Mouse (Mus musculus) embryonic fibroblast, embryonic 13.5 days (primary cell): ENCODE measurements around the gene Jmjd1c. TPM values are rescaled to one million over a fixed set of nuclear protein-coding genes. Genes with fewer than 3 reads are reported as not detected.
A peak's percentile ranks its signal among the peaks of the same experiment; 100 is the strongest.

Experiments used
- H3K27ac ChIP-seq: 2 replicates; pipeline ENCODE4 v1.5.1; 2012; ENCODE audit warnings: low read length, control low read depth, inconsistent platforms; ENCODE audit not compliant: insufficient read depth
- H3K4me1 ChIP-seq: 2 replicates; pipeline ENCODE4 v1.6.1; 2011; ENCODE audit warnings: low read length; ENCODE audit not compliant: control insufficient read depth, insufficient read depth
- H3K4me3 ChIP-seq: 2 replicates; pipeline ENCODE4 v1.5.1; 2011; ENCODE audit warnings: mild to moderate bottlenecking, control low read depth, low read length; ENCODE audit not compliant: insufficient read depth
- CTCF ChIP-seq: IDR thresholded peaks from 2 replicates; pipeline ENCODE4 v1.5.1; 2011; ENCODE audit warnings: mild to moderate bottlenecking, control low read depth, low read length, moderate library complexity, borderline replicate concordance; ENCODE audit not compliant: insufficient read depth
- POLR2A ChIP-seq: IDR thresholded peaks from 2 replicates; pipeline ENCODE4 v1.6.1; 2011; ENCODE audit warnings: low read depth, mild to moderate bottlenecking, control low read depth, low read length, moderate library complexity
- polyA plus RNA-seq: library from polyadenylated mRNA; stranded (reverse); fragments of >200 nt; gene quantifications from 2 replicates; pipeline ENCODE4 v1.2.4, GENCODE M21; 2011; ENCODE audit warnings: low read depth; ENCODE audit not compliant: missing spikeins, insufficient read length

Gene Jmjd1c
- polyA plus RNA-seq, 1 experiment: 40.2 TPM

DNA sequence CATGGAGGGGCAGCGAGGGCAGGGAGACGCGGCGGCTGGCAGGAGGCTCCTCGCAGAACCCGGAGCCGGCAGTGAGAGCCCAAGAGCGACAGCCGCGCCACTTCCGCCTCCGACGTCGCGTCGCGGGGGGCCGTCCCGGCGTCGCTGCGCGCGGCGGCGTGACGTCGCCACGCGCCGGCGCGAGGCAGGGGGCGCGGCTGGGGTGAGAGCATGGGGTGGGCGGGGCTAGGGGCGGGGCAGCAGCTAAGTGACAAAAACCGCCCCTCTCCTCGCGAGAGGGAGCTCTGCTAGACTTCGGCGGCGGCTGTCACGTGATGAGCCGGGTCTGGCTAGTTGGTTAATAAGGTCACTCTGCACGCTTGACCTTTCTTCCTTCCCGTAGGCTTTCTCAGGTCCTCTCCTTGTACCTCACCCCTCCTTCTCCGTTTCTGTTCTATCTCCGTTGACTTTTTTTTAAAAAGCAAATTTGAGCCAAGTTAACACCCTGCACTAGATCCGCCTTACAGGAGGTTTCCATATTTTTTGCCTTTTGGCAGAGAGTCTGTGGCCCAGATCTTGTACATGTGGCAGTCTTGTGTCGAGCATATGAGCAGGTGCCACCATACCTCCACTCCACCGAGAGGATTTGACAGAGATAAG lies 189.4 kb downstream of the Jmjd1c start, which contains the start of gene Nrbf2:
Nrbf2 (minus strand) TSS at position 130 of the 639 bp plus-strand sequence.
- TF ChIP-seq CTCF (no peak), POLR2A (peak; percentile 55)
- peaks cover 18% of the 10 kb centered on the region for H3K4me1 ChIP-seq
- H3K27ac ChIP-seq: peak within 1 kb of the TSS; percentile 67
- peak within 1 kb of the TSS; percentile 76 for H3K4me3 ChIP-seq

DNA sequence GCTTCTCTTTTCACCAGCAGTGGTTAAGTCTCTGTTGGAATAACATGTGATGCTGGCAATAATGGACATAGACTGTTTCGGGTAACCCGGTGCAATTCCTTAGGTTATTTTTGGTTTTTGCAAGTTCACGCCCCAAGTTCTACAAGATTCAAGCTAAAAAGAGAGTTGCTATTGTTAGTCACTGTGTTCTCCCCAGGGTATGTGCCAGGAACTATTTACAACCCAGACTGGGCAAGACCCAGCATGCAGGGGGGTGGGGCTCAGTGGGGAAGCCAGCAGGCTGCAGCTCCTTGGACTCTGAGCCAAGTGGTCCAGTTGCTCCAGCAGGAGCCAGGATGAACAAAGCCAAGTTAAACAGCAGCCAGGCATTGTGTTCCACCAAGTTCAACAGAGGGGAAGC lies 192.0 kb downstream of the Jmjd1c start:
- peaks cover 9% of the 10 kb centered on the region for H3K4me1 ChIP-seq
- H3K4me3 ChIP-seq: no peak overlapping the region
- peak overlapping the region; percentile 78 for H3K27ac ChIP-seq
- TF ChIP-seq POLR2A (no peak), CTCF (no peak)

- Histone ChIP-seq H3K4me3 (no peak overlapping the region), H3K4me1 (no peaks in the 10 kb centered on the region), H3K27ac (no peak overlapping the region)
- TF ChIP-seq POLR2A: no peak
- TF ChIP-seq CTCF: no peak
Observed at GRCm38 (mm10) chr10:67290622-67291021, 194.7 kb downstream of the Jmjd1c start.

- TF ChIP-seq POLR2A: no peak
- no peak for TF ChIP-seq CTCF
- no peak overlapping the region for H3K4me3 ChIP-seq
- no peak overlapping the region for H3K27ac ChIP-seq
- H3K4me1 ChIP-seq: no peaks in the 10 kb centered on the region
Observed at GRCm38 (mm10) chr10:67291087-67291486, 195.2 kb downstream of the Jmjd1c start.

GRCm38 (mm10) chr10:67295331-67295730 lies 199.4 kb downstream of the Jmjd1c start:
- no peaks in the 10 kb centered on the region for H3K4me1 ChIP-seq
- no peak for TF ChIP-seq POLR2A
- TF ChIP-seq CTCF: no peak

DNA sequence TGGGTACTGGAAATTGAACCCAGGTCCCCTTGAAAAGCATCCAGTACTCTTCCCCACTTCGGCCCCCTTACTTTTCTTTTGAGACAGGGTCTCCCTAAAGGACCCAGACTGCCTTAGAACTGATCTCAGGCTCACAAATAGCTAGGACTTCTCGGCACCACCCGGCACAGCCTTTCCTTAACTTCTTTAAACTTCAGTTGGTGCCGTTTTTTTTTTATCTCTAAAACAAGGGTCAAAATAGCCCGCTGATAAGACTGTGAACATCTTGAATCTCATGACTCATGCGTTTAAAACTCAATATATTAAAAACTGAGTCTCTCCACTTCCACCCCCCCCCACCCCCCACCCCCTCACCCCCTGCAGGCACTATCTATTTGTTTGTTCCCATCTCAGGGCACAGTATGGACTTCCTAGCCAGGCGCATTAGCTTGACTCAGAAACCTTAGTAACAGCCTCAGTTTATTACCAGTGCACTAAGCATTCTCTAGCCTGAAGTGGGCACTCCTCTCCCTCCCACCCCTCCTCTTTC lies 200.1 kb downstream of the Jmjd1c start:
- no peak overlapping the region for H3K27ac ChIP-seq
- TF ChIP-seq CTCF (no peak), POLR2A (no peak)
- no peaks in the 10 kb centered on the region for H3K4me1 ChIP-seq
- H3K4me3 ChIP-seq: no peak overlapping the region

More at GRCm38 (mm10) chr10:67295331-67295730, 199.4 kb downstream of the Jmjd1c start:
- Histone ChIP-seq H3K27ac (no peak overlapping the region), H3K4me3 (no peak overlapping the region)

GRCm38 (mm10) chr10:67296482-67297152 lies 200.7 kb downstream of the Jmjd1c start:
- TF ChIP-seq POLR2A (no peak), CTCF (no peak)
- no peak overlapping the region for H3K4me3 ChIP-seq
- no peaks in the 10 kb centered on the region for H3K4me1 ChIP-seq
- no peak overlapping the region for H3K27ac ChIP-seq

GRCm38 (mm10) chr10:67297175-67297855 lies 201.4 kb downstream of the Jmjd1c start:
- Histone ChIP-seq H3K4me3 (no peak overlapping the region), H3K27ac (no peak overlapping the region), H3K4me1 (no peaks in the 10 kb centered on the region)
- no peak for TF ChIP-seq CTCF
- no peak for TF ChIP-seq POLR2A

- H3K4me3 ChIP-seq: no peak overlapping the region
- no peak for TF ChIP-seq POLR2A
- no peak for TF ChIP-seq CTCF
Observed at GRCm38 (mm10) chr10:67298856-67299255, 202.9 kb downstream of the Jmjd1c start.

More at GRCm38 (mm10) chr10:67298856-67299255, 202.9 kb downstream of the Jmjd1c start:
- Histone ChIP-seq H3K4me1 (no peaks in the 10 kb centered on the region), H3K27ac (no peak overlapping the region)
